Mouse (Mus musculus) liver, postnatal 0 days (tissue): ENCODE data around the gene Slc16a8. TPM values are rescaled to one million over a fixed set of nuclear protein-coding genes. Genes with fewer than 3 reads are reported as not detected.

Experiments
- ATAC-seq: fragments of 200-750 bp; cut with Nextera tagmentation; 2 replicates; pipeline ENCODE4 v1.8.0; 2017; ENCODE audit warnings: mild to moderate bottlenecking, moderate library complexity
- DNase-seq: peaks from one replicate; pipeline ENCODE4 v3.0.0-alpha.2; 2016
- H3K27ac ChIP-seq: fragments of 300-500 bp; sonication (generic); 2 replicates; pipeline ENCODE4 v1.5.1; 2014; ENCODE audit warnings: antibody characterized with exemption, moderate library complexity, mild to moderate bottlenecking, low read depth
- H3K27me3 ChIP-seq: fragments of 300-500 bp; sonication (generic); 2 replicates; pipeline ENCODE4 v1.6.1; 2014; ENCODE audit warnings: low read length, control low read depth, mixed read lengths; ENCODE audit not compliant: insufficient read depth
- H3K36me3 ChIP-seq: fragments of 300-500 bp; sonication (generic); replicated peaks from 2 replicates; pipeline ENCODE4 v1.6.1; 2014; ENCODE audit warnings: mild to moderate bottlenecking, control low read depth, low read length, moderate library complexity, mixed read lengths; ENCODE audit not compliant: insufficient read depth
- H3K4me1 ChIP-seq: fragments of 300-500 bp; sonication (generic); 2 replicates; pipeline ENCODE4 v1.6.1; 2014; ENCODE audit warnings: antibody characterized with exemption, mild to moderate bottlenecking, control low read depth; ENCODE audit not compliant: insufficient read depth
- H3K4me2 ChIP-seq: fragments of 300-500 bp; sonication (generic); 2 replicates; pipeline ENCODE4 v1.6.1; 2014; ENCODE audit warnings: low read depth, mild to moderate bottlenecking, low read length, moderate library complexity, mixed read lengths
- H3K4me3 ChIP-seq: fragments of 300-500 bp; sonication (generic); 2 replicates; pipeline ENCODE4 v1.5.1; 2014; ENCODE audit warnings: low read depth, low read length
- H3K9ac ChIP-seq: fragments of 300-500 bp; sonication (generic); replicated peaks from 2 replicates; pipeline ENCODE4 v1.6.1; 2014; ENCODE audit warnings: mild to moderate bottlenecking, moderate library complexity
- H3K9me3 ChIP-seq: fragments of 300-500 bp; sonication (generic); 2 replicates; pipeline ENCODE4 v1.6.1; 2016; ENCODE audit warnings: mild to moderate bottlenecking, control low read depth, low read length, mixed read lengths
- CTCF ChIP-seq: sonication (generic); IDR thresholded peaks from 2 replicates; pipeline ENCODE4 v1.5.1; 2016; ENCODE audit warnings: antibody characterized with exemption, low read depth
- EP300 ChIP-seq: IDR thresholded peaks from 2 replicates; pipeline ENCODE4 v1.6.1; 2016; ENCODE audit warnings: antibody characterized with exemption, low read depth, mild to moderate bottlenecking
- WGBS: fragments of 180-500 bp; shearing (Covaris S2); extraction: QIAGEN DNeasy Blood & Tissue Kit; methylation state at CpG from one replicate; pipeline ENCODE4 v1.1.7; 2014; ENCODE audit not compliant: insufficient replicate concordance; 5-methylcytosine and 5-hydroxymethylcytosine counted together
- polyA plus RNA-seq: library from polyadenylated mRNA; unstranded; fragments of >200 nt; fragmentation: Nextera tagmentation; extraction: Ambion mirVana; gene quantifications from 2 replicates; pipeline ENCODE4 v1.2.1, GENCODE M21; 2015

The Slc16a8 gene
- polyA plus RNA-seq, 1 experiment from 2014 or later, result not detected

DNA sequence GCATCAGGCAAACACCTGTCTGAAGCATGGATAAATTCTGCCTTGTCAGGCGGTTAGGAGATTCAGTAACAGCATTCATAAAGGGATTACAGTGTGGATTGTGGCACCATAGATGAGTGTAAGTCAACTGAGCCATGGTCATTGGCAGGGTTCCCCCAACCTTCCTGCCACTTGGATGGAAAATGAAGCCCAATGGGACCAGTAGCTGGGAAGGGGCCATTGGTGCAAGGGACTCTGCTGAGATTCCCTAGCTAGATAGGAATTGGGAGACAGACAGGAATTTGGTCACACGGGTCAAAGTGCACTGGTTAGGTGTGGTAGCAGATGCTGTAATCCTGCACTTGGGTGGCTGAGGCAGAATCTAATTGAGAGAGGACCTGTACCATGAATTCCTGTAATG, 4.3 kb downstream of the Slc16a8 start:
- DNase-seq (no peak), ATAC-seq (peak; percentile 43)

DNA sequence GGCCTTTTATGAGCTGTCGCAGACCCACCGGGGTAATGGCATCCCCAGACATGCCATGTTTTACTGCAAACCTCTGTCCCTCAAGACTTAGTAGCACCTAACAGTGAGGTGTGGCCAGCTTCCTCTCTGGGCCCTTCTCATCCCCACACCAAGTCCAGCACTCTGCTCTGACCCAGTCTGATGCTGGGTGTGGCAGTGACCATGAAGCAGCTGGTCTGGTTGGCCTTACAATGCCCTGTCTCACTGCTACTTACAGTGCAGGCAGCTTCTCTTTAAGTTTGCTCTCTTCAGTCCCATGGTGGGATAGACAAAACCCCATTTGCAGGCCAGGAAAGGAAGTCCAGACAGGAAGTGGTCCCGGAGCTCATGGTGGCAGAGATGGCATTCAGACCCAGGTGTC, 9.2 kb downstream of the Slc16a8 start:
- Histone ChIP-seq H3K4me2 (no peak overlapping the region), H3K9ac (no peak overlapping the region), H3K9me3 (no peaks in the 10 kb centered on the region), H3K27ac (no peak overlapping the region), H3K4me3 (no peak overlapping the region), H3K27me3 (no peaks in the 10 kb centered on the region), H3K36me3 (peaks cover 29% of the 10 kb centered on the region), H3K4me1 (peaks cover 2% of the 10 kb centered on the region; the same call in 1 of the 2 replicates)
- ATAC-seq (no peak), DNase-seq (no peak)
- no peak for TF ChIP-seq EP300
- no peak for TF ChIP-seq CTCF
- WGBS, result 67% methylated on average over 3 of the region's 3 CpGs

More for the DNA sequence above, 4.3 kb downstream of the Slc16a8 start:
- no peak overlapping the region for H3K27ac ChIP-seq
- no peaks in the 10 kb centered on the region for H3K9me3 ChIP-seq
- peaks cover 30% of the 10 kb centered on the region for H3K27me3 ChIP-seq
- H3K4me3 ChIP-seq, result no peak overlapping the region
- 72% methylated on average over 2 of the region's 2 CpGs for WGBS
- H3K4me2 ChIP-seq, result no peak overlapping the region
- peaks cover 14% of the 10 kb centered on the region for H3K4me1 ChIP-seq
- TF ChIP-seq CTCF (no peak), EP300 (no peak)
- no peak overlapping the region for H3K9ac ChIP-seq
- peaks cover 12% of the 10 kb centered on the region for H3K36me3 ChIP-seq

DNA sequence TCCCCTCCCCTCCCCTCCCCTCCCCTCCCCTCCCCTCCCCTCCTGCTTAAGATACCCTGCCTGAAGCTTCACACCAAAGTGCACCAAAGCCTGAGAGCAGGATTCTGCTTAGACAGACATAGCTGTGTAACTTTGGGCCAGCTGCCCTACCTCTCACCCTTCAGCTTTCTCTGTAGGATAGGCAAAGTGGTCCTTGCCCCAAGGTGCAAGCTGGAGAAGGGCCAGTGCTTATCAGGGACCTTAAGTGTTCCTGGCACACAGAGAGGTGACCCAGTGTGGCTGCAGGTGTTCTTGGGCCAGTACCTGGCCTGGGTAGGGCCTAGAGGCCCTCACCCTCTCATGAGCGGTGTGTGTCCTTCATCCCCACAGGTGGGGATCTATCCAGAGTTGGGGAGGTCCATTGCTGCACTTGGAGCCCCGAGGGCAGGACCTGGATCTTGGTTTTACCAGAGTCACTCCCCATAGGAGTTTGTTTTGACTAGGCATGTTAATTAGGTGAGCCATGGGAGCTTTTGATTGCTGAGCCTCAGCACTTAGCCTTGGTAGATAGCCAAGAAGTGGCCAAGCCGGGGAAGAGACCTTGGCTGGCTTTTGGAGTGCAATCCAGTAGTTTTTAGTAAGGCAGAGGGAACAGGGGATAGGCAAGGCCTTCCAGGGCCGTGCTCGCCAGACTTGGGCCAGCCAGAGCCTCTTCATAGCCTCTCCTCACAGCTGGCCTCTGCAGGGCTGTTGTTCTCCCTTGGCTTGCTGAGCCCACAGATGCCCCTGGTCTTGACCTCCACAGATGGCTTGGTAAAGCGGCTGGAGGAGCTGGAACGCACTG, 10.3 kb downstream of the Slc16a8 start:
- DNase-seq (no peak), ATAC-seq (no peak)
- Histone ChIP-seq H3K4me2 (no peak overlapping the region), H3K9ac (no peak overlapping the region), H3K27me3 (no peaks in the 10 kb centered on the region), H3K27ac (no peak overlapping the region), H3K4me1 (no peaks in the 10 kb centered on the region), H3K4me3 (no peak overlapping the region), H3K9me3 (no peaks in the 10 kb centered on the region), H3K36me3 (peaks cover 38% of the 10 kb centered on the region)
- TF ChIP-seq CTCF (no peak), EP300 (no peak)
- WGBS, result 78% methylated on average over 7 of the region's 7 CpGs

GRCm38 (mm10) chr15:79243234-79244042, 11.1 kb downstream of the Slc16a8 start:
- H3K9ac ChIP-seq, result no peak overlapping the region
- peak; percentile 97 for ATAC-seq
- H3K4me1 ChIP-seq, result no peaks in the 10 kb centered on the region
- no peak overlapping the region for H3K4me2 ChIP-seq
- no peaks in the 10 kb centered on the region for H3K9me3 ChIP-seq
- no peak overlapping the region for H3K4me3 ChIP-seq
- no peak overlapping the region for H3K27ac ChIP-seq
- peak; percentile 94 for DNase-seq
- H3K36me3 ChIP-seq, result peaks cover 35% of the 10 kb centered on the region
- 13% methylated on average over 10 of the region's 10 CpGs for WGBS
- no peaks in the 10 kb centered on the region for H3K27me3 ChIP-seq
- peak; percentile 100 for TF ChIP-seq CTCF
- TF ChIP-seq EP300, result no peak

DNA sequence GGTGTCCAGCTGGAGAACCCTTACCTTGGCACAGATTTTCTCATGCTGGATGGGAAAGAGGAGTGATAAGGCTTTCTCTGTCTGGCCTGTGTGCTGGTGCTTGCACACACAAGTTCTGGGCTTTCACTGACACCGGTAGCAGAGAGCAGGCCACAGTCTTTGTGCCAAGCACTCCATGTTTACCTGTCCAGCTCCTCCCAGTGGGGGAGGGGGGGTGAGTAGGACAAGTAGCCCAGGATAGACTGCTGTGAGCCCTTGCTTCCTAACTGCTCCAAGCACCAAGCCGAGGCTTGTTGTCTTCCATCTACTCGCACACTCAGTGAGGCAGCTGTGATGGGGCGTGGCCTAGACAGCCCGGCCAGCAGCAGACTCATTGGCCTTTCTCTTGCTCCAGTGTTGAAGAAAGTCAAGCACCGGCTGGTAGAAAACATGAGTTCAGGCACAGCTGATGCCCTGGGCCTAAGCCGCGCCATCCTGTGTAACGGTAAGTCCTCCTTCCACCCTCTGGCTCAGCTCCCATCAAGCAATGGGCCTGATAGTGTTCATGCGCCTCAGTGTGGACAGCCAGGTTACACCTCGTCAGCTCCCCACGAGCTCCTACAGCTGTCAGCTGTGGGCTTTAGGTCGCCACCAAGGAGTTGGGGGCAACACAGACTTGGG, 11.9 kb downstream of the Slc16a8 start:
- 73% methylated on average over 13 of the region's 13 CpGs for WGBS
- H3K9me3 ChIP-seq, result no peaks in the 10 kb centered on the region
- no peak overlapping the region for H3K9ac ChIP-seq
- no peaks in the 10 kb centered on the region for H3K4me1 ChIP-seq
- no peak overlapping the region for H3K4me3 ChIP-seq
- no peak overlapping the region for H3K4me2 ChIP-seq
- DNase-seq (no peak), ATAC-seq (peak; percentile 50)
- H3K27me3 ChIP-seq, result no peaks in the 10 kb centered on the region
- no peak overlapping the region for H3K27ac ChIP-seq
- H3K36me3 ChIP-seq, result peaks cover 36% of the 10 kb centered on the region
- TF ChIP-seq EP300 (no peak), CTCF (no peak)

GRCm38 (mm10) chr15:79238036-79238435, 16.5 kb downstream of the Slc16a8 start:
- WGBS, result 86% methylated on average over 6 of the region's 6 CpGs
- no peak overlapping the region for H3K4me2 ChIP-seq
- ATAC-seq (no peak), DNase-seq (no peak)
- no peak overlapping the region for H3K4me3 ChIP-seq
- no peaks in the 10 kb centered on the region for H3K27me3 ChIP-seq
- no peak overlapping the region for H3K27ac ChIP-seq
- no peak overlapping the region for H3K9ac ChIP-seq
- H3K4me1 ChIP-seq, result 0 out of 2 replicates have a peak, but pooled peaks cover 2% of the 10 kb centered on the region
- peaks cover 36% of the 10 kb centered on the region for H3K36me3 ChIP-seq
- no peaks in the 10 kb centered on the region for H3K9me3 ChIP-seq
- TF ChIP-seq EP300, result no peak
- TF ChIP-seq CTCF, result no peak
